Mouse (Mus musculus): ENCODE data around the gene Cntn6.

The Cntn6 gene

GRCm38 (mm10) chr6:104492490-104493431 is at the start of gene Cntn6:
Gene Cntn6, plus strand, starts transcription at chr6:104492790.
- DNase-seq (ENCODE audit: low spot score) = no peak

DNA sequence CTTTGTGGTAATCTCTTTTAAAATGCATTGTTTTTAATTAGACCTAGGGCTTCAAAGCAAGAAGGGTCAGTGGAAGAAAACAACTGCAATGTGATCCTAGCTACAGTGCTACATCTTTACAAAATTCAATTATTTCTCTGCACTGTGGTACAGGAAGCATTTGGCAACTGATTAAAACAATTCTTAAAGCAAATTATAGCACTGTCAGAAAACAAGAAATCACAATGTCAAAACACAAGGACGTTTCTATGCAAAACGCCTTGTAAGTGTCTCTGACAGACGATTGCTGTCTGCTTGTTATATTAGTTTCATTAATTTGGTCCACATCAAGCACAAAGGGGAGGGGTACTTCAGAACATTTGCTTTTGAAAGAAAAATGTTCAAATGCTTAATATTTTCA is 48.9 kb upstream of the Cntn6 start:
- no peak for DNase-seq (ENCODE audit: low spot score)

- no peak for DNase-seq (ENCODE audit: low spot score)
Observed at GRCm38 (mm10) chr6:104470706-104471105, 21.9 kb upstream of the Cntn6 start.

- no peak for DNase-seq (ENCODE audit: low spot score)
Observed at GRCm38 (mm10) chr6:104479242-104479641, 13.3 kb upstream of the Cntn6 start.

DNA sequence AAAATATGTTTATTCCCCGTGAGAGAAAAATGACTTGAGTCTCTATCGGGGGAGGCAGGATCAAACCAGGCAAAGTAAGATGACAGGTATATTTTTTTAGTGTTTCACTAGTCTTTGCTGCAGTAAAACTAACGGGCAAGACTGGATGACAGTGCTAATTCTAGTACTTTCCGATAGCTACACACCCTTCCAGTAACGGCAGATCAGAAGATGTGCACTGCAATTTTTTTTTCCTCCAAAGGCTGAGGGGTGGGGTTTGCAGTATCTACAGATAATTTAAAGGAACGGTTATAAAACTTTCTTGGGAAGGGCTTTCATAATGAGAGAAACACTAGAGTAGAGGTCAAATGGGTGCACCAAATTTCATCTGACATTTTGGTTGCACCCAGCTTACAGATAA is 869 bp downstream of the Cntn6 start:
- no peak for DNase-seq (ENCODE audit: low spot score)

DNA sequence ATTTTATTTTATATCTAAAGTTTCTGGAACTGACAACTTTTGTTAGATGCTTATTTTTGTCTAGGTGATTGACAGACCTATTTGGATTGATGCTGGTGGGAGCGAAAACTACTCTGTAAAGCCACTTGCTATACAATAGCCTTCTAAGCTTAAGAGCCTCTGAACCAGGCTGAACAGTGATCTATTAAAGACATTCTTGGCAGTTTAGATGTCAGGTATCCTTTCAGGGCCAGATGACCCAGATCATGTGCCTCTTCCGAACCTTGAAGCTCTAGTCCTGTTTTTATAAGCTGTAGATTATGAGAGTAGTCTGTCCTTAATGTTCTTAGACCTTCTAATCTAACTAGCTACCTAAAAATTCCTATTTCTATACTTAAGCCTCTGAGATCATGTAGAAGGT is 3.2 kb downstream of the Cntn6 start:
- no peak for DNase-seq (ENCODE audit: low spot score)

DNA sequence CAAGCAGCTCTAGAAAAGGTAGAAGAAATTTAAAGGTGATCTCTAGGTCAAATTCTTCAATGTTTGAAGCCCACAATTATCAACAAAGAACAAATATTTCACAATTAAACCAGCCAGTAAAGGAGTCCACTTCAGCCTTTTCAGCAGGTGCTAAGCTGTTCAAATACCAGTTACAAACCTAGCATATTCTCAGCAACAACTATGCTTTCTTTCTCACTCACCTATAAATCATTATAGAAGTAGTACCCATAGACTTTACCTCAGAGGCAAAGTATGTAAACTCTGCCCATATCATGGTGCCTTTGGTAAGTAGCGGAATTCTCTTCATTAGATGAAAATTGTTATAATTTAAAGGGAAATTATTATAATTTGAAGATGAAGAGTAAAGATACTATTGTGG is 71.4 kb downstream of the Cntn6 start:
- no peak for DNase-seq (ENCODE audit: low spot score)

DNA sequence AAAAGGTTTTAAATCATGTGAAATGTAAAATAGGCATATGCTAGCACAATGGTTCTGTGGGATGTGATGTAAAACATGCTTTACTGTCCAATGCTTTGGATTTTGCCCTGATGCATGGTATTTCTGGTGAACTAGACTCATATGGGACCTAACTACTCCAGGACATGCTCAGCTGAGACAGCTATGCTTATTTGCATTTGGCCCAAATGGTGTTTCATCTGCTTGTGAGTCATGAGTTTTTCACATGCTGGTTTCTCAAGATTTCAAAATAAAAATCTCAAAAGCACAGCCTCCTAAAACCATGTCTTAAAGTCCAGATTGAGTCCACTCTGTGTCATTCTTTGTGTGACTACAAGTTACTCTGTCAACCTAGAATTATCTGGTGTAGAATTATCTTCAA is 77.0 kb downstream of the Cntn6 start:
- no peak for DNase-seq (ENCODE audit: low spot score)

DNA sequence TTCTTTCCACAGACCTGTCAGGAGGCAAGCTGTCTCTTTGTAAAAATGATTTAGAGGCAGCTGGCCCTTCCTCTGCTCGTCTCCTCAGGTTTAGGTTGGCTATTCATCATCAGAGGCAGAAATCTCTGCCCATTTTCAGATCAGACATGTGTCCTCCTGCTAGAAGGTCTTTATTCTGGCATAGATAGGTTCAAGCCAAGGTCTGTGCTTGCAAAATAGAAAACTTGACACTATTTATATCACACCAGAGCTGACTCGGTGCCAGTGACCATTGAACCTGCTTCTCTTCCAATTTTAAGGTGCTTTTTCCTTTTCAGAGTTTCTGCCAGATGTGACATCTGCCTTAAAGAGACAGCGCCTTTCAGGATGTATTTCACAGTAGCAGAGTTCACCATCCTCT is 95.4 kb downstream of the Cntn6 start:
- DNase-seq (ENCODE audit: low spot score) = no peak

- DNase-seq (ENCODE audit: low spot score) = no peak
Observed at GRCm38 (mm10) chr6:104600838-104601397, 108.3 kb downstream of the Cntn6 start.

DNA sequence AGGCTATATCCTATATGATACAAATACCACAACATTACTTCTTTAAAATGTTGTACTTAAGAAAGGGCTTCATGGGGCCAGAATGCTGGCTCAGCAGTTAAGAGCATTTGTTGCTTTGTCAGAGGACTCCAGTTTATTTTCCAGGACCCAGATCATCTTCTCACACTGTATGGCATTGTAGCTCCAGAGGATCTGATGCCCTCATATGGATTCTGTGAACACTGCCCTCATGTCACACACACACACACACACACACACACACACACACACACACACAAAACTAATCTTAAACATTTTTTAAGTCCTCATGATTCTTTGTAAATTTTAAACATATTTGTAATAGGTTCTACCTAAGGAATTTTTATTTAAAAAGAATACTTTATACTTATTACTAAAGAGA is 110.3 kb downstream of the Cntn6 start:
- no peak for DNase-seq (ENCODE audit: low spot score)

GRCm38 (mm10) chr6:104603371-104603770 is 110.8 kb downstream of the Cntn6 start:
- DNase-seq (ENCODE audit: low spot score) = no peak

GRCm38 (mm10) chr6:104605214-104605613 is 112.6 kb downstream of the Cntn6 start:
- no peak for DNase-seq (ENCODE audit: low spot score)

GRCm38 (mm10) chr6:104653518-104653917 is 160.9 kb downstream of the Cntn6 start:
- DNase-seq (ENCODE audit: low spot score) = no peak

DNA sequence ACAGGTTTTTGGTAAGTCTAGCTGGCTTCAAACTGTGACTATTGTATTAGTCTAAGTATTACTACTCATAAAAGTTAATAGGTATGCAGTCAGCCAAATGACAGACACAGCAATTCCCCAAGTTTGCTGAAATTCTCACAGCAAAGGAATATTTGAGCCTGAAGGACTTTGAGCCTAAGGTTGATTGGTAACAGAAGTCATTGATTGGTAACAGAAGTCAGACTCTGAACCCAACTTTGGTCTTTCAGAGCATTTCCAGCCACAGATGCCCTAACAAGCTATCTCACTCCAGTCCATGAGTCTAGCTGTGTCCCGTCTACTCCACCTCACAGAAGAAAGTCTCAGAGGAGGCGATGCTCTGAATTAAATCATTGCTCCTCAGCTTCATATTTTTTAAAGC is 176.1 kb downstream of the Cntn6 start:
- DNase-seq (ENCODE audit: low spot score) = no peak

GRCm38 (mm10) chr6:104674249-104674648 is 181.7 kb downstream of the Cntn6 start:
- no peak for DNase-seq (ENCODE audit: low spot score)

GRCm38 (mm10) chr6:104679809-104680495 is 187.4 kb downstream of the Cntn6 start:
- DNase-seq (ENCODE audit: low spot score) = no peak

DNA sequence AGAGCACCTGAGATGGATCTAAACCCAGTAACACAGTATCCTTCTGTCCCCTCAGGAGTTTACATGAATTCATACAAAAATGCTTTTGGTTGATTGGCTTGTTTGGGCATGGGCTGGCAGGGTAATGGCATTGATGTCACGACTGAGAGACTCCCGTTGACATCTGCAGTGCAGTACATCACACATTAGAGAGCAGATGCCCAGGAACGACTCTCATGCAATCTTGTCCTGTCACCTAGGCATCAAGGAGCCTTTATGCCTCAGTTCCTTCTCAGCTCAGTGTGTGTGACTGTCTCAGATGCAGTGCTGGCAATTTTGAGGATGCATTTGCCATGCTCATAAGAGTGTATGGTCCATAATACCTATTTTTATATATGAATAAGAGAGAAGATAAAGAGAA is 195.4 kb downstream of the Cntn6 start:
- DNase-seq (ENCODE audit: low spot score) = no peak

GRCm38 (mm10) chr6:104688439-104689125 is 196.0 kb downstream of the Cntn6 start:
- no peak for DNase-seq (ENCODE audit: low spot score)

DNA sequence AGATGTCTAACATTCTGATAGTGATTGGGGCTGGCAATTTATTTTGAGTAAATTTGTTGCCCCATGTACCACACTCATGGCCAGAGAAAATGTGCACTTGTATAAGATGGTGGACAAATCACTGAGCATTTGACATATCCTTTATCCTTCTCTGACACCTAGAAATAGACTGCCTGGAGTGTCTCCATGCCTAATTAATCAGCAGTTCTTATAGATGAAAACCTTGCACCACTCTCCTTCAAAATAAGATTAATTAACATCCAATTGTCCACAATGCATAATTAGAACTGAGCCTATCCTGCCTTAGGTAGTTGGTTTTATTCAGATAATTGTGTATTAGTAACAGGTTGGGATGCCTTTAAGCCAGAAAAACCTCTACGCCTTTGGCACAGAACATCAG is 236.0 kb downstream of the Cntn6 start:
- DNase-seq (ENCODE audit: low spot score) = no peak

DNA sequence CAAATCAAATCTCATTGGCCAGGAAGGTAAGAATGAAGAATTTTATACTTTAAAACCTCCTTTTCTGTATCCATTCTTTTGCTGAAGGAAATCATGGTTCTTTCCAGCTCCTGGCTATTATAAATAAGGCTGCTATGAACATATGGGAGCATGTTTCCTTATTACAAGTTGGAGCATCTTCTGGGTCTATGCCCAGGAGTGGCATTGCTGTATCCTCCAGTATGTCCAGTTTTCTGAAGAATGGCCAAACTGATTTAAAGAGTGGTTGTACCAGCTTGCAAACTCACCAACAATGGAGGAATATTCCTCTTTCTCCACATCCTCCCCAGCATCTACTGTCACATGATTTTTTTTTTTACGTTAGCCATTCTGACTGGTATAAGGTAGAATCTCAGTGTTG is 241.7 kb downstream of the Cntn6 start:
- no peak for DNase-seq (ENCODE audit: low spot score)

- no peak for DNase-seq (ENCODE audit: low spot score)
Observed at GRCm38 (mm10) chr6:104738999-104739398, 246.4 kb downstream of the Cntn6 start.

Measured in T-cell, adult 2 months (primary cell).